29 mouse cellular contexts compared by ENCODE assay signal in the genomic region with DNA sequence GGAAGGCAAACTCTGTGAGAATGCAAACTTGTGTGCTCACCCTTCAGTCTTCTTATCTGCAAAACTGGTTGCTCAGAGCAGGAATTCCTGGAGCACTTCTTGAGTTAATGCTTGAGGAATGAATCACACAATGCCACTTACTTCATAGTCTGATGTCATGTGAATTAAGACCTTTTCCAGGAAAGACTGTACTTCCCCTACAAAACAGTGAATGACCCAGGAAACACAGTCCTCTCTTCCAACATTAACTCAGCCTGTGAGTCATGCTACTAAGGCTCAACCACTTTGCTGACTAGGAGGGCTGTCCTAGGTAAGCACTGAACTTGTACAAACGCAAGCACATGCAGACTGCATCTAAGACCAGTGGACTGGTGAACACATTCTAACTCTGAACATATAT.
DNase-seq lines count a peak whose midpoint lies in the region; ATAC-seq and TF ChIP-seq lines count a peak whose summit lies in the region.
"Had no signal": no experiment of that assay in that cellular context is flagged by ENCODE, and none has a peak within 500 bp of the region (broad histone marks: within the 10 kb centered on the region; RNA-seq: fewer than 3 reads in every experiment).

No protein-coding gene starts in this region.

- CTCF ChIA-PET in Patski (lab: Charles Lee), result no interaction called here

- no peak overlapping the region for H3K4me3 ChIP-seq in kidney, postnatal 0 days (replicated peaks; ENCODE audit: low read depth, low read length)
- H3K4me3 ChIP-seq in lung, postnatal 0 days (ENCODE audit: low read depth, low read length), result no peak overlapping the region
- no peak overlapping the region for H3K4me3 ChIP-seq in stomach, embryonic 15.5 days (replicated peaks)
- H3K4me3 ChIP-seq in forebrain, embryonic 12.5 days (replicated peaks), result no peak overlapping the region
- H3K4me3 ChIP-seq: hindbrain, embryonic 13.5 days; limb, embryonic 15.5 days; midbrain, embryonic 10.5 days; myocyte; neural tube, embryonic 13.5 days had no signal

- WGBS in kidney, postnatal 0 days, result 61% methylated on average over 1 of the region's 1 CpGs
- 58% methylated on average over 1 of the region's 1 CpGs for WGBS in lung, postnatal 0 days
- 70% methylated on average over 1 of the region's 1 CpGs for WGBS in stomach, embryonic 15.5 days
- 83% methylated on average over 1 of the region's 1 CpGs for WGBS in forebrain, embryonic 12.5 days

- in situ Hi-C loops in Patski (cut with MboI; ENCODE audit: low pct_unique_long_range_greater_than_20kb), result no loop called here

- H3K27ac ChIP-seq in kidney, postnatal 0 days, result no peak overlapping the region
- H3K27ac ChIP-seq in lung, postnatal 0 days (ENCODE audit: low read length), result 0 out of 2 replicates have a peak overlapping the region, but pooled peaks have one; percentile 1
- H3K27ac ChIP-seq in stomach, embryonic 15.5 days, result no peak overlapping the region
- no peak overlapping the region for H3K27ac ChIP-seq in forebrain, embryonic 12.5 days
- H3K27ac ChIP-seq: hindbrain, embryonic 13.5 days; limb, embryonic 15.5 days; midbrain, embryonic 10.5 days; neural tube, embryonic 13.5 days had no signal

- no peaks in the 10 kb centered on the region for H3K9me3 ChIP-seq in kidney, postnatal 0 days (replicated peaks; ENCODE audit: low read length)
- H3K9me3 ChIP-seq in lung, postnatal 0 days (ENCODE audit: low read length), result no peaks in the 10 kb centered on the region
- no peaks in the 10 kb centered on the region for H3K9me3 ChIP-seq in stomach, embryonic 15.5 days
- no peaks in the 10 kb centered on the region for H3K9me3 ChIP-seq in forebrain, embryonic 12.5 days
- H3K9me3 ChIP-seq: G1E; hindbrain, embryonic 13.5 days; limb, embryonic 15.5 days; midbrain, embryonic 10.5 days; neural tube, embryonic 13.5 days had no signal

- no peak overlapping the region for H3K4me2 ChIP-seq in kidney, postnatal 0 days (ENCODE audit: low read length)
- H3K4me2 ChIP-seq in lung, postnatal 0 days (replicated peaks; ENCODE audit: low read depth, low read length), result no peak overlapping the region
- no peak overlapping the region for H3K4me2 ChIP-seq in stomach, embryonic 15.5 days
- no peak overlapping the region for H3K4me2 ChIP-seq in forebrain, embryonic 12.5 days
- H3K4me2 ChIP-seq: heart, embryonic 11.5 days; hindbrain, embryonic 13.5 days; limb, embryonic 15.5 days; neural tube, embryonic 13.5 days had no signal

- peak; percentile 1 for DNase-seq in kidney, postnatal 0 days (ENCODE audit: low spot score)
- no peak for DNase-seq in kidney, postnatal 36 days
- DNase-seq in Patski (ENCODE audit: low read depth, low spot score), result peak; percentile 64
- peak; percentile 94 for DNase-seq in lung, postnatal 0 days (ENCODE audit: low spot score)
- no peak for DNase-seq in testis, postnatal 10 days (ENCODE audit: low spot score)
- DNase-seq: adrenal gland, postnatal 14 days; B cell, adult 2 months; cerebellum, adult 8-10 months; heart, adult 11 months; heart, postnatal 14 days; kidney, adult 8-10 months; kidney, postnatal 4 days; left cerebral cortex, postnatal 4 days; right cerebral cortex, adult 18-20 months; right cerebral cortex, postnatal 4 days; thymus, postnatal 14 days had no signal

- POLR2A ChIA-PET in Patski (lab: Charles Lee), result no interaction called here

- no peaks in the 10 kb centered on the region for H3K36me3 ChIP-seq in kidney, postnatal 0 days (ENCODE audit: insufficient read depth, low read length)
- H3K36me3 ChIP-seq in lung, postnatal 0 days (ENCODE audit: insufficient read depth, low read length), result no peaks in the 10 kb centered on the region
- H3K36me3 ChIP-seq in stomach, embryonic 15.5 days, result no peaks in the 10 kb centered on the region
- no peaks in the 10 kb centered on the region for H3K36me3 ChIP-seq in forebrain, embryonic 12.5 days (replicated peaks)
- H3K36me3 ChIP-seq: G1E; hindbrain, embryonic 13.5 days; limb, embryonic 15.5 days; midbrain, embryonic 10.5 days; neural tube, embryonic 13.5 days had no signal

- peak; percentile 98 for TF ChIP-seq EP300 in lung, postnatal 0 days (IDR thresholded peaks at IDR 0.05)

- no peak overlapping the region for H3K9ac ChIP-seq in kidney, postnatal 0 days (ENCODE audit: low read depth, low read length)
- no peak overlapping the region for H3K9ac ChIP-seq in lung, postnatal 0 days (replicated peaks; ENCODE audit: low read depth)
- H3K9ac ChIP-seq in stomach, embryonic 15.5 days, result no peak overlapping the region
- H3K9ac ChIP-seq in forebrain, embryonic 12.5 days, result no peak overlapping the region
- H3K9ac ChIP-seq: hindbrain, embryonic 13.5 days; limb, embryonic 15.5 days; neural tube, embryonic 13.5 days had no signal

- TF ChIP-seq CTCF in kidney, postnatal 0 days (IDR thresholded peaks at IDR 0.05; ENCODE audit: low read depth), result no peak
- TF ChIP-seq CTCF in Patski (IDR thresholded peaks at IDR 0.05), result no peak
- no peak for TF ChIP-seq CTCF in lung, postnatal 0 days (IDR thresholded peaks at IDR 0.05)

- no peaks in the 10 kb centered on the region for H3K4me1 ChIP-seq in kidney, postnatal 0 days (replicated peaks; ENCODE audit: insufficient read depth, low read length)
- H3K4me1 ChIP-seq in lung, postnatal 0 days (ENCODE audit: insufficient read depth, low read depth, low read length), result no peaks in the 10 kb centered on the region
- H3K4me1 ChIP-seq in stomach, embryonic 15.5 days, result no peaks in the 10 kb centered on the region
- H3K4me1 ChIP-seq in forebrain, embryonic 12.5 days, result no peaks in the 10 kb centered on the region
- H3K4me1 ChIP-seq: hindbrain, embryonic 13.5 days; limb, embryonic 15.5 days; midbrain, embryonic 10.5 days; neural tube, embryonic 13.5 days had no signal

- no peaks in the 10 kb centered on the region for H3K27me3 ChIP-seq in kidney, postnatal 0 days (ENCODE audit: insufficient read depth, low read length)
- H3K27me3 ChIP-seq in Patski, result no peaks in the 10 kb centered on the region
- H3K27me3 ChIP-seq in lung, postnatal 0 days (replicated peaks; ENCODE audit: insufficient read depth, low read length), result no peaks in the 10 kb centered on the region
- H3K27me3 ChIP-seq in stomach, embryonic 15.5 days (replicated peaks), result no peaks in the 10 kb centered on the region
- H3K27me3 ChIP-seq in forebrain, embryonic 12.5 days, result no peaks in the 10 kb centered on the region
- H3K27me3 ChIP-seq: CH12.LX; hindbrain, embryonic 13.5 days; limb, embryonic 15.5 days; neural tube, embryonic 13.5 days had no signal

- ATAC-seq in kidney, postnatal 0 days (replicated peaks; ENCODE audit: low FRiP score, low read depth), result no peak
- peak; percentile 100 for ATAC-seq in Patski
- peak; percentile 99 for ATAC-seq in lung, postnatal 0 days
- ATAC-seq in stomach, embryonic 15.5 days (ENCODE audit: insufficient read depth, low FRiP score, low read depth), result 0 out of 2 replicates have a peak, but pooled peaks have one; percentile 47
- ATAC-seq in granulocyte monocyte progenitor cell, adult 5-6 weeks (replicated peaks; ENCODE audit: poor library complexity, severe bottlenecking), result no peak
- no peak for ATAC-seq in forebrain, embryonic 12.5 days (ENCODE audit: low FRiP score)
- ATAC-seq: forebrain, embryonic 14.5 days; midbrain, embryonic 16.5 days had no signal

Comparison
In these comparisons a context has a peak if more than half of its experiments do, and no peak if none do; other contexts are left out.
1. DNase-seq: peak in kidney, postnatal 0 days (single experiment), Patski (single experiment) and lung, postnatal 0 days (single experiment); none in kidney, postnatal 36 days (0 of 2) and testis, postnatal 10 days (single experiment).
2. ATAC-seq: peak in Patski (single experiment), lung, postnatal 0 days (single experiment) and stomach, embryonic 15.5 days (single experiment); none in kidney, postnatal 0 days (single experiment), granulocyte monocyte progenitor cell, adult 5-6 weeks (single experiment) and forebrain, embryonic 12.5 days (single experiment).